Mouse (Mus musculus) granulocyte monocyte progenitor cell, adult 5-6 weeks (primary cell): ENCODE data around the gene Syngap1. TPM values are rescaled to one million over a fixed set of nuclear protein-coding genes. Genes with fewer than 3 reads are reported as not detected.

Source experiments
- ATAC-seq: replicated peaks from 2 replicates; pipeline ENCODE4 v1.8.0; 2016; ENCODE audit warnings: mild to moderate bottlenecking, moderate TSS enrichment, inconsistent platforms; ENCODE audit not compliant: poor library complexity, severe bottlenecking
- total RNA-seq, 2 experiments: library from RNA; stranded (forward) in 1 of 2; stranded (reverse) in 1 of 2; fragments of 200-712, 200-1000 nt in 1 of 2; fragments of >200 nt in 1 of 2; fragmentation: Nextera tagmentation in 1 of 2; gene quantifications; 2 replicates each; pipeline ENCODE4 v1.2.3; 2014 to 2017

Syngap1 gene
- total RNA-seq, 2 experiments from 2014 or later: 0.31 to 10.1 TPM

GRCm38 (mm10) chr17:27018555-27019196, 77.6 kb downstream of the Syngap1 start:
- no peak for ATAC-seq

GRCm38 (mm10) chr17:27021076-27021475, 80.0 kb downstream of the Syngap1 start:
- ATAC-seq: no peak

- ATAC-seq: no peak
Observed at GRCm38 (mm10) chr17:27021736-27022135, 80.7 kb downstream of the Syngap1 start.

Other genes starting within 250 kb of the Syngap1 start
- 18.8 and 30.0 TPM in 2 replicates for gene Crebrf, start 225.6 kb upstream of the Syngap1 start, total RNA-seq (2014; fragmentation: Nextera tagmentation)
- 16.8 and 17.0 TPM in 2 replicates for gene Crebrf, start 225.6 kb upstream of the Syngap1 start, total RNA-seq (2017)
- gene Bnip1, start 160.2 kb upstream of the Syngap1 start, total RNA-seq (2014; fragmentation: Nextera tagmentation): 23.5 and 51.0 TPM in 2 replicates
- 39.2 and 46.8 TPM in 2 replicates for gene Bnip1, start 160.2 kb upstream of the Syngap1 start, total RNA-seq (2017)
- not detected in 2 replicates for gene Nkx2-5, start 96.2 kb upstream of the Syngap1 start, total RNA-seq (2014; fragmentation: Nextera tagmentation)
- gene Nkx2-5, start 96.2 kb upstream of the Syngap1 start, total RNA-seq (2017): not detected in 2 replicates
- 6.0 and 6.2 TPM in 2 replicates for gene Kifc5b, start 24.2 kb upstream of the Syngap1 start, total RNA-seq (2014; fragmentation: Nextera tagmentation)
- gene Kifc5b, start 24.2 kb upstream of the Syngap1 start, total RNA-seq (2017): 8.7 and 12.6 TPM in 2 replicates
- 3.4 and 9.3 TPM in 2 replicates for gene Phf1, start 8.2 kb upstream of the Syngap1 start, total RNA-seq (2014; fragmentation: Nextera tagmentation)
- gene Phf1, start 8.2 kb upstream of the Syngap1 start, total RNA-seq (2017): 1.4 and 2.1 TPM in 2 replicates
- gene Cuta, start 1.7 kb upstream of the Syngap1 start, total RNA-seq (2014; fragmentation: Nextera tagmentation): 226 and 256 TPM in 2 replicates
- 47.5 and 60.5 TPM in 2 replicates for gene Cuta, start 1.7 kb upstream of the Syngap1 start, total RNA-seq (2017)
- 9.4 and 14.4 TPM in 2 replicates for gene Zbtb9, start 31.9 kb downstream of the Syngap1 start, total RNA-seq (2014; fragmentation: Nextera tagmentation)
- 14.3 and 17.7 TPM in 2 replicates for gene Zbtb9, start 31.9 kb downstream of the Syngap1 start, total RNA-seq (2017)
- gene Bak1, start 87.8 kb downstream of the Syngap1 start, total RNA-seq (2014; fragmentation: Nextera tagmentation): 137 and 143 TPM in 2 replicates
- 55.9 and 59.2 TPM in 2 replicates for gene Bak1, start 87.8 kb downstream of the Syngap1 start, total RNA-seq (2017)
- gene Itpr3, start 116.1 kb downstream of the Syngap1 start, total RNA-seq (2014; fragmentation: Nextera tagmentation): 4.0 and 8.5 TPM in 2 replicates
- gene Itpr3, start 116.1 kb downstream of the Syngap1 start, total RNA-seq (2017): 6.1 and 6.5 TPM in 2 replicates
- 142 and 196 TPM in 2 replicates for gene Uqcc2, start 192.7 kb downstream of the Syngap1 start, total RNA-seq (2014; fragmentation: Nextera tagmentation)
- 166 and 171 TPM in 2 replicates for gene Uqcc2, start 192.7 kb downstream of the Syngap1 start, total RNA-seq (2017)
- not detected in 2 replicates for gene Ip6k3, start 226.5 kb downstream of the Syngap1 start, total RNA-seq (2014; fragmentation: Nextera tagmentation)
- not detected in 2 replicates for gene Ip6k3, start 226.5 kb downstream of the Syngap1 start, total RNA-seq (2017)